Mouse (Mus musculus): ENCODE results near the gene Fam69a.

GRCm38 (mm10) chr5:107908514-107909110, 78.3 kb downstream of the Fam69a start:
- no peak for TF ChIP-seq CTCF (IDR thresholded peaks at IDR 0.05; ENCODE audit: low read depth)
- TF ChIP-seq EP300 (IDR thresholded peaks at IDR 0.05; ENCODE audit: low read depth), result no peak

Measured in heart, postnatal 0 days (tissue).